Mouse (Mus musculus) yolk sac, embryonic 10.5 days (tissue): ENCODE data around the gene Cend1.
A peak's percentile ranks its signal among the peaks of the same experiment; 100 is the strongest.

ENCODE experiments used
- DNase-seq: peaks from one replicate; pipeline ENCODE4 v3.0.0-alpha.2; 2017; ENCODE audit warnings: low spot score

The Cend1 gene

GRCm38 (mm10) chr7:141443081-141443821, 14.0 kb upstream of the Cend1 start:
- no peak for DNase-seq

GRCm38 (mm10) chr7:141442199-141442598, 12.9 kb upstream of the Cend1 start:
- DNase-seq, result no peak

- DNase-seq, result no peak
Observed at GRCm38 (mm10) chr7:141441460-141441859, 12.2 kb upstream of the Cend1 start.

- no peak for DNase-seq
Observed at GRCm38 (mm10) chr7:141440613-141441012, 11.3 kb upstream of the Cend1 start.

DNA sequence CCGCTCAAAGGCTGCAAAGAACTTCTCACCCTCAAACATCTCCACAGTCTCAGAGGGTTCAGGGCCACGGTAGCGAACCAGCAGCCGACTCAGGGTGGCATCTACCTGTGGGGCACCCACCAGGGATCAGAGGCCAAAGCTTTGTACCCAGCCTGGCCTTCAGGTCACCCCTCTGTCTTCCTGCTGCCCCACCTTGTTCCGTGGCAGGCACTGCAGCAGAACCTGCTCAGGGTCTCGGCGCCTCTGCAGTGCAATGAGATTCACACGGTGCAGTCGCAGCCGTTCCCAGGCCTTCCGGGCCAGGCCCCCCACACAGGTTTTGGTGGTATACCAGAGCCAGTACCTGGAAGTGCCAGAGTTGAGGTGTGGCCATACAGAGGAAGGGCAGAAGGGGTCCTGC, 10.5 kb upstream of the Cend1 start:
- DNase-seq, result no peak

DNA sequence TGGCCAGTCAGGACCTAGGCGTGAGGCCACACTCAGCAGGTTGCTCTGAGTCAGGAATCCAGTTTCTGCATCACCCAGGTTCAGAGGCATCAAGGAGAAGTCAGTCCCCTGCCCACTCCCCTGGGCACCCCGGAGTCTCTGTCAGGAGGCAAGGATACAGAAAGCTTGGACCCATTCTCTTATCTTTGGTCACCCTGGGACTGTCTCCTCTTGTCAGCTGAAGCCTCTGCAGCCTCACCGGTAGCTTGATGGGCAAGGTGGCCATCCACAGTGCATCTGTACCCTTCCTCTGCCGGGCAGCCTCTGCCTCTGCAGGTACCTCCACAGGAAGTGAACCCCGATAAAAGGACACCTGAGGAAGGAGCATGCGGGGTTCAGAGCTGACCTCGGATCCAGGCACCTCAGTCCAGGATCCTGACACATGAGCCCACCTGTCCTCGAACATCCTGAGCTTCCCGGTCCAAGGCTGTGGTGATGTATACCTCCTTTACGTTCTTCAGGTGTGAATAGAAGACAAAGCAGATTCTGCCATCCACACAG, 9.9 kb upstream of the Cend1 start:
- no peak for DNase-seq

- no peak for DNase-seq
Observed at GRCm38 (mm10) chr7:141438201-141438968, 9.1 kb upstream of the Cend1 start.

- DNase-seq, result peak; percentile 85
Observed at GRCm38 (mm10) chr7:141437178-141438120, 8.2 kb upstream of the Cend1 start, which contains the start of gene Slc25a22. Gene Slc25a22, minus strand, starts transcription at chr7:141437892.

GRCm38 (mm10) chr7:141436523-141436892, 7.2 kb upstream of the Cend1 start:
- no peak for DNase-seq

- DNase-seq, result peak; percentile 72
Observed at GRCm38 (mm10) chr7:141435856-141436522, 6.7 kb upstream of the Cend1 start.

DNA sequence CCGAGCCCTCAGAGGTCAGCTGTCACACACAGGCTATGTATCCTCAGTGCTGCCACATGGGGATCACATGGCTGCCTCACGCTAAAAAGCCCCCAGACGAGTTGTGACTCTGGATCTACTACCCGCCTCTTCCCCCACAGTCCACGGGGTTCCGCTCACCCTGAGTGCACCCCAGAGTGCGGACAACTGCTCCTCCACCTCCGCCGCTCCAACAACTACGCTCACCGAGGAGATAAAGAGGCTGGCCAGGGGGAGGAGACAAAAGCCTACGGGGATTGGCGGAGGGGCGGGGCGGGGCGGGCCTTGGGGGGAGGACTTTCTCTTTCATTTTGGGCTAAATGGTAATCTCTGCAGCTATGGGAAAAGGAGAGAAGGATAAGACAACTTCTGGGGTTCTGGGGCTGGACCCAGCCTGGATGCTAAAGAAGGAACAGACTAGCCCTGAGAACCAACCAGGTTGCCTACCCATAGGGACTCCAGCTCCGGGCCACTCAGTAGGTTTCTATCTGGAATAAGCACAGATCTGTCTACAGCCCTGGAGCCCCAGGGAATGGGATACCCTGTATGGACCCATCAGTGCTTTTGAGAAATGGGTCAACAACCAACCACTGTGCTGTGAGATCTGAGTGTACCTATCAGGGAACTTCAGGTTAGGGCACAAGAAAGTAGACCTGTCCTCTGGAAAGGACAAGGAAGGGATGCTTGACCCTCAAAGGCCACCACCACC, 6.0 kb upstream of the Cend1 start:
- peak; percentile 78 for DNase-seq

DNA sequence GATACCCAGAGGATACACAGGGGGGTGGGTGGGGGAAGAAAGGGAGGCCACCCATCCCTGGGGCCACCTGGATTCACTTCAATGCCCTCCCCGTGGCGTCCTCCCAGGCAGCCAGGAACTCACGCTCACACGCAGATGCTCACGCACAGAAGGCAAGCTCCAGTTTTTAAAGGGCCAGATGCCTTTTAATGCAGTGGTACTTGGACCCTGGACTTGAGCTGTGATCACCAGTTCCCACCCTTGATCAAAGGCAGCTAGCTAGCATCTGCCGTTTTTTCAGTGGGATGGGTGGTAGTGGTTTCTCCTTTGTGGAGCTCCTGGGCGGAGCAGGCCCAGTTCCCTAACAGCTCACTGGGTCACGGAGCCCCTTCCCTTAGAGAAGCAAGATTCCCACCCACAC, 5.2 kb upstream of the Cend1 start:
- no peak for DNase-seq

DNA sequence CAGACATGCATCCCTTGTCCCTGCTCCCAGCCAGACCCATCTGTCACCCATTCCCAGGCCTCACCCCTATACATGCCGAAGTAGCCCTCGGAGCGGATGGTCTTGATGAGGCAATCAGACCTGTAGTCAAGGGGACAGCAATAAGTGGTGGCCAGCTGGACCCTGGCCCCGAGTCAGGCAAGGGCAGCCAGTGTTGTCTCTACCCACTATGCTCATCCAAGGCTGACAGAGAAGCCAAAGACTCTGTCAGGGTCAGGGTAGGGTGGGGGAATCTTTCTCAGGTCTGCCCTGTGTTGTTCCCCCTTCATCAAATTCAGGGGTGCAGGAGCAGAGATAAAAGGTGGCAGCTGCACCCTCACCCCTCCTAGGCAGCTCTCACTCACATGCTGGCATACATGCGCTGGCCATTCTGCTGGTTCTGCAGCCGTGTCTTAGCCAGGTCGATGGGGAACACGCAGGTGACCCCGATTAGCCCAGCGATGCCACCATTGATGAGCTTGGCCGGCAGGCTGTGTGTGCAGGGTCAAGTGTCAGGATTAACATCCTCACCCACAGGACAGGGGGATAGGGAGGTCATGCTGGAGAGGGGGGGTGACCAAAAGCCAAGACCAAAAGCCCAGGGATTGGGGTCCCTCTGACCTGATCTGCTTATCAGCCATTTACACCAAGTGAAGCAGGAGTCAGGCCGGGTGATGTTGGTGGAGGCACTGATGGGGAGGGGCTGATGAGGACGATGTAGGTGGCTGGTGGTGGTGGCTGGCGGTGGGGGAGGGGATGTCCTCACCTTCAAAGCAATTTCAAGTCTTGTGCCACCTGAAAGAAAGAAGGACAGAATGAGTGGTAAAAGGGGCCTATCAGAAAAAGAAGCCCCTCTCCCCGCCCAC, 4.5 kb upstream of the Cend1 start:
- DNase-seq, result no peak

GRCm38 (mm10) chr7:141432741-141433516, 3.6 kb upstream of the Cend1 start:
- DNase-seq, result no peak

DNA sequence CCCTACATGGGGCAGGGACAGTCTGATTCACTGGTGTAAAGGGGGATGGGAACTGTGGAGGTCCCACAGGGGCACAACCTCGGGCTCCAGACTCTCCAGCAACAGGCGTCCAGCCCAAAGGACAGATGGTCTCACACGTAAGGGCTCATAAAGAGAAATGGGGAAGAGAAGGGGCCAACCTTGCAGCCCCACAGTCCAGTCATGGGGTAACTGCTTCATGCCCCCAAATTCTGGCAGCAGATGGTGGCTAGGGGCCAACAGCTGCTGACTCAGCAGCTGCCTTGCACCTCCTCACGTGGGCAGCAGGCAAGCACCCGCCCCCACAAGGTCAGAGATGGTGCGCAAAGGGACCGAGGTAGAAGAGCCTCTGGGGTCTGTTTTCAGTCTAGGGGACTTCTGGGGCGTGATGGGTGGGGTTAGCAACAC, 2.9 kb upstream of the Cend1 start:
- no peak for DNase-seq

GRCm38 (mm10) chr7:141431434-141432185, 2.3 kb upstream of the Cend1 start:
- no peak for DNase-seq

DNA sequence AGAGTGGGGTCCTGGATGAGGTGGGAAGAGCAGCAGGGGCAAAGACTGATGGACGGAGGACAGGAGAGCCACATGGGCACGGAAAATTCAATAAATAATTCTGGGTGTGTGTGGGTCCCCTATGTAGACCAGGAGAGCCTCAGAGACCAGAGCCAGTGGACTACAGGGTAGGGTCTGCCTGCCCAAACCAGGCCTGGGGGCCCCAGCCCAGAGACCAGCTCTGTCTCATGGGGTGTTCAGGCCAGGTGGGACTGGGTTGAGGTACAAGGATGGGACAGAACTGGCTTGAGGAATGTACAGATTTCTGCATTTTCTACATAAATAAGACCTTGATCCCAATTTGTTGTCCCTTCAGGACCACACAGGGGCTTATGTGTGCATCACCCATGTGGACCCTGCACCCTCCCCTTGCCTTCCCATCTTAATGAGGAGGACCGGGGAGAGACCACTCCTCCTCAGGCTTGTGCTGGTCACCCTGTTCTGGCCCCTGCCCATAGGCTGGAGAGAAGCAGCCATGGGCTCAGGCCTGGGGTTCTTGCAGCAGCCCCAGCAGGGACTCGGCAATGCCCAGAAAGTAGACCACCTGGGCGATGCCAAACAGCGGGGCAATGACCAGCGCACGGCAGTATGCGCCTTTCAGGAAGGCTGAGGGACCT, 1.4 kb upstream of the Cend1 start:
- DNase-seq, result no peak
